Mouse (Mus musculus) T-helper 1 cell (primary cell): Measurements from ENCODE around the gene Gm10447.
"Not testable (repeated sequence)": the region's sequence is repeated elsewhere in the genome, so short reads cannot be mapped to it uniquely, and the experiment has no call there.

Experiments
- in situ Hi-C: fragments of 300-600 bp; cut with MboI, MseI; formaldehyde crosslinking; loops from one replicate; pipeline ENCODE4 v1.15.1; 2025; ENCODE audit warnings: high pct_unique_total_duplicates

The Gm10447 gene

GRCm38 (mm10) chr11:53443861-53444260 is 13.0 kb downstream of the Gm10447 start:
- in situ Hi-C loops: no loop called here

- in situ Hi-C loops: no loop called here
Measured at GRCm38 (mm10) chr11:53441921-53442320, 15.0 kb downstream of the Gm10447 start.

GRCm38 (mm10) chr11:53436338-53436737 is 20.6 kb downstream of the Gm10447 start:
- in situ Hi-C loops: no loop called here

GRCm38 (mm10) chr11:53435504-53435903 is 21.4 kb downstream of the Gm10447 start:
- in situ Hi-C loops: no loop called here

- in situ Hi-C loops: no loop called here
Measured at GRCm38 (mm10) chr11:53433057-53433456, 23.9 kb downstream of the Gm10447 start.

- in situ Hi-C loops: no loop called here
Measured at GRCm38 (mm10) chr11:53431347-53432056, 25.4 kb downstream of the Gm10447 start.

- in situ Hi-C loops: no loop called here
Measured at GRCm38 (mm10) chr11:53430670-53431346, 26.1 kb downstream of the Gm10447 start, which contains the start of the genes Uqcrq and Gdf9. TSS of gene Uqcrq (minus strand) at chr11:53430831. TSS of gene Gdf9 (plus strand) at chr11:53431023.

- in situ Hi-C loops: no loop called here
Measured at GRCm38 (mm10) chr11:53430300-53430669, 26.6 kb downstream of the Gm10447 start.

- in situ Hi-C loops: no loop called here
Measured at GRCm38 (mm10) chr11:53429182-53429581, 27.7 kb downstream of the Gm10447 start.

GRCm38 (mm10) chr11:53428716-53429057 is 28.2 kb downstream of the Gm10447 start:
- in situ Hi-C loops: no loop called here

GRCm38 (mm10) chr11:53427993-53428715 is 28.8 kb downstream of the Gm10447 start:
- in situ Hi-C loops: no loop called here

- in situ Hi-C loops: not testable (repeated sequence)
Measured at GRCm38 (mm10) chr11:53426914-53427313, 30.0 kb downstream of the Gm10447 start.

GRCm38 (mm10) chr11:53425711-53426255 is 31.1 kb downstream of the Gm10447 start:
- in situ Hi-C loops: no loop called here

- in situ Hi-C loops: no loop called here
Measured at GRCm38 (mm10) chr11:53425251-53425650, 31.7 kb downstream of the Gm10447 start.

GRCm38 (mm10) chr11:53424826-53425225 is 32.1 kb downstream of the Gm10447 start:
- in situ Hi-C loops: no loop called here

- in situ Hi-C loops: no loop called here
Measured at GRCm38 (mm10) chr11:53423036-53423435, 33.9 kb downstream of the Gm10447 start, which contains the start of gene Leap2. TSS of gene Leap2 (minus strand) at chr11:53423170.

- in situ Hi-C loops: no loop called here
Measured at GRCm38 (mm10) chr11:53418048-53418447, 38.9 kb downstream of the Gm10447 start.

- in situ Hi-C loops: no loop called here
Measured at GRCm38 (mm10) chr11:53413871-53414270, 43.0 kb downstream of the Gm10447 start.

- in situ Hi-C loops: no loop called here
Measured at GRCm38 (mm10) chr11:53411738-53412137, 45.2 kb downstream of the Gm10447 start.
